Mouse (Mus musculus): ENCODE results near the gene Cux1.

- no peak for TF ChIP-seq GATA1 (IDR thresholded peaks at IDR 0.05; ENCODE audit: borderline replicate concordance, low read length)
- TF ChIP-seq FLI1 (IDR thresholded peaks at IDR 0.05; ENCODE audit: low read length), result no peak
Observed at GRCm38 (mm10) chr5:136548776-136549175, 18.5 kb downstream of the Cux1 start.
